Mouse (Mus musculus) central nervous system, embryonic 11.5 days (tissue): ENCODE results near the gene Gba2. TPM values are rescaled to one million over a fixed set of nuclear protein-coding genes. Genes with fewer than 3 reads are reported as not detected.

Experiments
- polyA plus RNA-seq: library from polyadenylated mRNA; depleted of rRNA; stranded (reverse); fragments of >200 nt; gene quantifications from 2 replicates; pipeline ENCODE4 v1.2.3, GENCODE M21; 2012; rRNA removed

Gba2 gene
- 47.6 and 49.0 TPM in 2 replicates for polyA plus RNA-seq

GRCm38 (mm10) chr4:43578376-43579204 lies at the start of gene Gba2, which contains the start of gene Rgp1:
Gba2 (minus strand) TSS chr4:43578873.
Rgp1 (plus strand) TSS chr4:43578715.

GRCm38 (mm10) chr4:43584444-43585416 lies 6.1 kb upstream of the Gba2 start, which contains the start of gene Msmp:
Msmp (minus strand) TSS chr4:43584494.

GRCm38 (mm10) chr4:43561997-43562768 lies 16.5 kb downstream of the Gba2 start, which contains the start of the genes Creb3 and Tln1:
Creb3 (plus strand) TSS chr4:43562332.
Tln1 (minus strand) TSS chr4:43562691.

Other genes starting within 250 kb of the Gba2 start
- 19.6 and 21.4 TPM in 2 replicates for gene Rusc2, start 196.9 kb downstream of the Gba2 start, polyA plus RNA-seq
- 0.46 and 0.47 TPM in 2 replicates for gene Fam166b, start 149.7 kb downstream of the Gba2 start, polyA plus RNA-seq
- 43.3 and 45.3 TPM in 2 replicates for gene Tesk1, start 136.9 kb downstream of the Gba2 start, polyA plus RNA-seq
- 0.35 and 0.38 TPM in 2 replicates for gene Cd72, start 124.2 kb downstream of the Gba2 start, polyA plus RNA-seq
- gene Sit1, start 95.1 kb downstream of the Gba2 start, polyA plus RNA-seq: not detected in 2 replicates
- gene Ccdc107, start 86.0 kb downstream of the Gba2 start, polyA plus RNA-seq: 46.4 and 49.4 TPM in 2 replicates
- gene Arhgef39, start 79.2 kb downstream of the Gba2 start, polyA plus RNA-seq: 41.5 and 64.0 TPM in 2 replicates
- gene Car9, start 71.9 kb downstream of the Gba2 start, polyA plus RNA-seq: 0.37 and 1.3 TPM in 2 replicates
- gene Tpm2, start 55.1 kb downstream of the Gba2 start, polyA plus RNA-seq: 83.2 and 109 TPM in 2 replicates
- 34.6 and 40.8 TPM in 2 replicates for gene Creb3, start 16.5 kb downstream of the Gba2 start, polyA plus RNA-seq
- 52.5 and 57.8 TPM in 2 replicates for gene Tln1, start 16.2 kb downstream of the Gba2 start, polyA plus RNA-seq
- gene Rgp1, start 158 bp downstream of the Gba2 start, polyA plus RNA-seq: 42.0 and 62.0 TPM in 2 replicates
- gene Msmp, start 5.6 kb upstream of the Gba2 start, polyA plus RNA-seq: 0.10 and 0.17 TPM in 2 replicates
- 45.5 and 61.8 TPM in 2 replicates for gene Npr2, start 53.1 kb upstream of the Gba2 start, polyA plus RNA-seq
- 2.9 and 3.2 TPM in 2 replicates for gene Spag8, start 74.7 kb upstream of the Gba2 start, polyA plus RNA-seq
- 53.7 and 54.7 TPM in 2 replicates for gene Hint2, start 77.6 kb upstream of the Gba2 start, polyA plus RNA-seq
- gene Tmem8b, start 90.1 kb upstream of the Gba2 start, polyA plus RNA-seq: 13.2 and 15.3 TPM in 2 replicates
- 0.21 and 0.22 TPM in 2 replicates for gene Fam221b, start 90.3 kb upstream of the Gba2 start, polyA plus RNA-seq
- gene Olfr70, start 121.9 kb upstream of the Gba2 start, polyA plus RNA-seq: not detected in 2 replicates
- not detected in 2 replicates for gene Olfr71, start 131.4 kb upstream of the Gba2 start, polyA plus RNA-seq
- gene Hrct1, start 148.3 kb upstream of the Gba2 start, polyA plus RNA-seq: 0.16 and 0.17 TPM in 2 replicates
- 0.02 and 0.06 TPM in 2 replicates for gene Spaar, start 151.2 kb upstream of the Gba2 start, polyA plus RNA-seq
- not detected in 2 replicates for gene Olfr159, start 192.1 kb upstream of the Gba2 start, polyA plus RNA-seq
- 0.16 TPM in 1 of 2 replicates, not detected in the other for gene Olfr156, start 245.0 kb upstream of the Gba2 start, polyA plus RNA-seq